Mouse (Mus musculus) adrenal gland, adult 2 months (tissue): ENCODE measurements at regions not wholly inside any gene's neighbourhood (a gene's known extent, or its start where the extent isn't known, plus 50 kb on each side); places are given as distances from the start of the nearest gene placed in this dataset.
"Not testable (repeated sequence)": the region's sequence is repeated elsewhere in the genome, so short reads cannot be mapped to it uniquely, and the experiment has no call there.

Source experiments
- DNase-seq: peaks from one replicate; pipeline ENCODE4 v3.0.0; 2021

DNA sequence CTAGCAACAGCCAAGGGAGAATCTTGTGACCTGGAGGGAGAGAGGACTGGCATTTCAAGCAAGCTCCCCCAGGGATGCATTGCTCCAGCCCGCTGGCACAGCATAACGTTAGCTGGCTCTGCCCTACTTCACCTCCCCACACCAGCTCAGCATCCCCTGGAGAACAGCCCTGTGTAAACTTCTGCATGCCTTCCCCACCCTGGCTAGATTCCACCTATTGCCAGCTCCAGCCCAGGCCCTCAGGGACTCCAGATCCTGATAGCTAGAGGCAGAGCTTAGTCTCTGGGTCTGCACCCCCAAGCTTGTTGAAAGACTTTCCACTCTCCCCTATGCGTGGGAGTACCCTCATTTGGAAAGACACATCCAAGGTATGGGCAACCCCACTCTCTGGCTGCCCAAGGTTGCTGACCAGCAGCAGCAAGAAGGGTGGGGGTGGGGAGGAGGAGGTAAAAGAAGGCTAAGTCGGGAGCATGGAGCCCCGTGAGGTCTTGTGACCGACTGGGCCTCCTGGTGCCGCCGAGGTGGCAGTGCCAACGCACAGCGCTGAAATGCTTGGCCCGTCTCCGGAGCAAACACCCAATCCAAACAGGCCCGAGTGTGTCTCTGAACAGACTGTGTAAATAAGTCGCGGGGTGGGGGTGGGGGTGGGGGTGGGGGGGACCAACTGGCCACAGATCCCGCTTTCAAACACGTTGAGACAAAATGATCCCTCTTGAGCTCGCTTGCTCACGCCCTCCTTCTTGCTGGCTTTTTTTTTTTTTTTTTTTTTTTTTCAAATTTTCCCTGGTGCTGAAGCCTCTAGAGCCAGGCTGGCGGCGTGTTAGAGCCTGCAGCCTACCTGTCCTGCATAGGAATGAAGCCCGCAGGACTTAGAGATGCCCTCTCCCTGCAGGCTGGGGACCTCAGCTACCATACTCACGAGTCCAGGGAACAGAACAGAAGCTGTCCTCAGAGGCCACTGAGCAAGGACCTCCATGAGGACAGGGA is 350.3 kb downstream of the Sox9 start:
- peak; percentile 52 for DNase-seq

DNA sequence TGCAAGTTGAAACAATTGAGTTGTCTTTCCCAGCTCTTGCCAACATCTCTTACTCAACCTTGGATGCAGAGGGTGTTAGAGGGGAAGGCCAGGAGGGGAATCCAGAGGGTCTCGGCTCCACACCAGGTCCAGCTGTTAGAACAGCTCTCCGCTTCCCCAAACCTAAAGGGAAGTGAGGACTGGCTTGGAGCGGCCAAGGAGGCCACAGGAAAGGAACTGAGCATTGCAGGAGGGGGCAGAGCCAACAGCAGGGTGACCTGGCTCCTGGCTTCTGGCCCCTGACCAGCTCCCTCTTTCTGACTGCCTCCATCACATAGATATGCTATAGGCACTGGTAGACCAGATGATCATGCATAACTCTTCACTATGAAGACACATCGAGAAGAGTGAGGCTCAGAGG is 351.4 kb downstream of the Sox9 start:
- DNase-seq, result no peak

DNA sequence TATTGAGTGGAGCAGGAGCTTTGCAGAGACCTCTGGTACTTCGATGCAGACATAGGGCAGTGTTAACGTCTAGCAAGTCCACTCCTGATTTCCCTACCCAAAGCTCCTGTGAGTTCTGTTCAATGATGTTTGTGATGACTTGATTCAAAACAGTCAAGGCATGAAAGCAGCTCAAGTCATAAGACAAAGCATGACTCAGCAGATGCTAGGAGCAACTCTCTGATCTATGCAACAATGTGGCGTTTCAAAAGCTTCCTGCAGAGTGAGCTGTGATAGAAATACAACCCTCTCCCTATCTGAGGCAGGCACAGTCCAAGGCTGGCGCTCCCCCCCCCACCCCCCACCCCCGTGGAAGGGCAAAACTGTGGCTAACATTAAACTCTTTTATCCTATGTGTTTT is 353.2 kb downstream of the Sox9 start:
- no peak for DNase-seq

DNA sequence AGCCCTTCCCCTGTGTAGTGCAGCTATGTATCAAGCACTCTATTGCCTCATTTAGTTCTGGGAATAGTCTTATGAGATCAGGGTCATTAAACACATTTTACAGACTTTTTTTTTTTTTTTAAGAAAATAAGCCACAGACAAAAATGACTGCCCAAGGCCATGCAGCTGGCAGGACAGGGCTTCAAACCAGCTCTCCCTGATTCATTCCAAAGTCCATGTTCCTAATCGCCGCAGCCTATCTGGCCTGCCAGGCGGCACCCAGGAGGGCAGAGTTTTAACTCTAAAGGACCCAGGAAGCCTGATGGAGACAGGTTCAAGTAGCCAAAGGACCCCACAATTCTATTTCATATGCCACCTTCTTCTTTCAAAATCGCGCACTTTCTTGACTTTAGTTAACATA is 356.4 kb downstream of the Sox9 start:
- peak; percentile 79 for DNase-seq

DNA sequence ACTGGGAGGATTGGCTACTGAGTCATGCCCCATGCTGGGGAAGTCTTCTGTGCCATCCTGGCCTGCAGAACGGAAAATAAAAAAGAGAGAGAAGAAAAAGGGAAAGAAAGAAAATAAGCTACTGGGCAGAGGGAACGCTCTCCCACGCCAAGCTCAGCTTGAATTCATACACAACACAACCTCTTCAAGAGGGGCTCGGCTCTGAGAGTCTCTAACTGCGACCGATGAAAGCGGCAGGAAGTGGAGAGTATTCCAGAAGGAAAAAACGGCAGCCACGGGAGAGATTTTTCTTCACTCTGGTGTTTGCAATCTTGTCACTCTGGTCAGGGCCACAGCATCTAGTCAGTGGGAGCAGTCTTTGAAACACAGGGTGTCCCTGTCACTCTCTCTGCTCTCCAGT is 358.6 kb downstream of the Sox9 start:
- DNase-seq, result no peak

DNA sequence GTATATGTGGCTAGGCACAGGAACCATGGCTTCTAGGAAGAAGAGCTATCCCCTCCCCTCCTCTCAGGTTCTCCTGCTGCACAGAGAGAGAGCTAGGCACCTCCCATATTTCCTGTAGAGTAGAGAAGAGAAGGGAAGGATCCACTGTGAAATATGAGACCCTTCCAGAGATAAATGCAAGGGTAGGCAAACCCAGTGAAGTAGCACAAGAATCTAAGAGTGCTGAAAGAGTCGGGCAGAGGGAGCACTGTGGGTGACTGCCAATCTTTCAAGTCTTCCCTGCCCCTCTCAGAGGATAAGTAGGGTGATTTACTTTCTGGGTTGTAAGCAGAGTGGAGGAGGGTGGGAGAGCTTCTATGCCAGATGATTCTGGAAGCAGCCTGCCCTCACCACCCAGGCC is 360.8 kb downstream of the Sox9 start:
- DNase-seq, result no peak

DNA sequence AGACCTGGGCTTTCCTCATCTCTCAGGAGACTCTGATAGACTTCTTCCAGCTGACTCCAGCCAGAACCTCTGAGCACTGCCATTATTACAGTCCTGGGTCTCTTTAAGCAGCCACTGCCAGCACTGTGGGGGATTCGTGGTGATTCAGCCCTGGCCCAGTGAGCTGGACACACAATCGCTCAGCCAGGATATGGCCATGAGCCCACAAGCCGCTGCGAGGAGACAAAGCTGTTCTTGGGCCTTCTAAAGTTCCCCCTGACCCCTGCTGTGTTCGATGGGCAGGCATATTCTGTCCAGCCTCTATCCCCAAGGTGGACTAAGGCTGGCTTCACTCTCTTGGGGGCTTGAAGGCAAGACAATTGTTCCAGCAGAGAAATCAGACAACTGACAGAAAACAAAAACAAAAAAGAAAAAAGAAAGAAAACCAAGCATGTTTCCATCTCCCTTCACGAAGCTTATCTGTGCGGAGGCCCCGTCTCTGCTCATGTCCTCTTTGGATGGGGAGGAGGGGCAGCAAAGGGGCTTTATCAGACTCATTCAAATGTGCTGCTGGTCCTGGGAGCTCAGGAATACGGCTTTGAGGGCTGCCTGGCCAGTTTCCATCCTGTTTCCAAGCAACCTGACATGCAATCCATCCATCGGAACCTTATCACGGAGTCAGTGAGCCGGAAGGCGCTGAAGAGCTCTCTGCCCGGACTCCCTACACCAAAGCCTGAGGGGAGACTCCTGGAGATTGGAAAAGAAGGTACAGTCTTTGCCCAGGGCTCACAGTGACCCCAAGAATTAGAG is 362.0 kb downstream of the Sox9 start:
- peak; percentile 88 for DNase-seq

DNA sequence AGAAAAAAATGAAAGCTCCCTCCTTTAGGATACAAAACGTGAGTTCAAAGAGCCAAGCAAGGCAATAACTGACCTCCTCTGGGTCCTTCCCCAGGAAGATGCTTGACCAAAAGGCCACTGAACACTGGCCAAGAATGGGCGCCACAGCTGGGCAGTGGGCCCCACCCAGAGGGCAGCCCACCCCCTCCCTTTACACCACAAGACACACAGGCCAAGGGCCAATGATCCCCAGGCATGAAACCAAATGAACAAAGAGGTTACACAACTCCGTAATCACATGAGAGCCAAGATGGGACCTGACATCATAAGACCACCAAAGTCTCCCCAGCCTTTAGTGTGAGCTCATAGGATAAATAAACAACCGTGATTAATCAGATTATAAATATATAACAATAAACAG is 363.7 kb downstream of the Sox9 start:
- DNase-seq, result no peak

DNA sequence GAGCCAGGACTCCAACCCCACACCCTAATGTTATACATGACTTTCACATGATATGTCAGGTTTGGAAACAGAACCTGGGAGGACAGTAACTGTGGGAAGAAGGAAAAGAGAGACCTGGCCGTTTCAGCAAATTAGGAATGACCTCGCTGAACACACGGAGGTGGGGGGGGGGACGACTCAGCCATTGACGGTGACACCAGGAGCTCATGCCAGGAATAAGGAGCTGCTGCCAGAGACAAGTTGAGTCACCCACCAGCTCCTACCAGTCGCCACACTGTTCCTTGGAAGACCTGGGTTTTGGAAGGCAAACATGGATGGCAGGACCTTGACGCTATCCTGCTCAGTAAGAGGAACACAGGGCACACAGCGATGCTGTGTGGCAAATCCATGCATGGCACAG is 364.7 kb downstream of the Sox9 start:
- DNase-seq, result peak; percentile 10

DNA sequence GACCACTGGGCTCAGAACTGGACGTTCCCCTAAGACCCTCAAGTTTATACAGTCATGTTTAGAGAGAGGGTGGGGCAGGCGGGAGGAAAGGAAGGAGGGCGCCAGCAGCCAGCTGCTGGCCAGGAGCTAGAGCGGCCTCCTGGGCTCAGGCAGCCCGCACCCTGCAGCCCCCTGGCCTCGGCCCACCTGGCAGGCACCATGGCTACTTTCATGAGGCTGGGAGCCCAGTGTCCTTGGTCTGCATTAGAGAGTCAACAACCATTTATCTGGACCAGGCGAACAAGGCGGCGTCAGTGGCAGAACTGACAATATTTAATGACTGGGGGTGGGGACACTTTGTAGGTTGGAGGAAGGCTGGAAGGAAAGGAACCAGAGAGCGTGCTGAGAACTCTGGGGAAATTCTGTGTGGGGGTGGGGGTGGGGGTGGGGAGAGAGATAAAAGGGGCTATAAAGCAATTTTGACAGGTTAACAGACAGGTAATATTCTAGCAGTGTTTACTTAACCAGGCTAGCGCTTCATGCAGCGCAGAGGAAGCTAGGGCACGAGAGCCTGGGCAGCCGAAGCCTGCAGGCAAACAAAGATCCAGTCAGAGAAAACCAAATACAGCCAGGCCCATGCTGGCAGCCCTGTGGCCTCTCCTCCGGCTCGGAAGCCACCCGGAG is 365.6 kb downstream of the Sox9 start:
- DNase-seq, result peak; percentile 52

DNA sequence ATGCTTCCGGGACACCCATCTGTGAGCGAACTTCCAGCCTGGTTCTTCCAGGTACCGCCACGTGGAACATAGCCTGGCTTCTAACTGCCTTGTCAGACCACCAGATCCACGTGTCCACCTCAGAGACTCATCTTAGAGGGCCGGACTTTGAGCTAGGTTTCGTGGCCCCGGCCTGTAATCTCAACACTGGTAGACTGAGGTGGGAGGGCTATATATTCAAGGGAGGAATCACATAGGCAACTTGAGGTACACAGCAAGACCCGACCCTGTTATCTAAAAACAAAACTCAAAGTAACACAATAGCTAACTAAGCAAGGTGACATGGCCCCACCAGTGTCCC is 366.1 kb downstream of the Sox9 start:
- DNase-seq, result no peak

DNA sequence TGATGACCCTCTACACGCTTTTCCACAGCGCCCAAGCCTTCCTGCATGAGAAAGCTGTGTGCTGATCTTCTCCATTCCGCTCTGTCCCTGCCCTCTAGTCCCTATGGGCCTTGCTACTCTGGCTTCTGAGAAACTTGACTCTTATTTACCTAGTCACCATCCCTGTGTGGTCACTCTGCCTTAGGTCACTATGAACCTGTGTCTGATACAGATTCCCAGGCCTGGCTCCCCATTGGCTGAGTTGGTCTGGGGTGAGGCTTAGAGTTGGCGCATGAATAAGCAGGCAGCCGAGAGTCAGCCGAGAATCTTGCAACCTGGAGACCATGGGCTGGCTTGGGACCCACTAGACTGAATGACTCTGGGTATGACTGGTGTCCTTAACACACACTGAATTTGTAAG is 373.5 kb downstream of the Sox9 start:
- DNase-seq, result no peak

DNA sequence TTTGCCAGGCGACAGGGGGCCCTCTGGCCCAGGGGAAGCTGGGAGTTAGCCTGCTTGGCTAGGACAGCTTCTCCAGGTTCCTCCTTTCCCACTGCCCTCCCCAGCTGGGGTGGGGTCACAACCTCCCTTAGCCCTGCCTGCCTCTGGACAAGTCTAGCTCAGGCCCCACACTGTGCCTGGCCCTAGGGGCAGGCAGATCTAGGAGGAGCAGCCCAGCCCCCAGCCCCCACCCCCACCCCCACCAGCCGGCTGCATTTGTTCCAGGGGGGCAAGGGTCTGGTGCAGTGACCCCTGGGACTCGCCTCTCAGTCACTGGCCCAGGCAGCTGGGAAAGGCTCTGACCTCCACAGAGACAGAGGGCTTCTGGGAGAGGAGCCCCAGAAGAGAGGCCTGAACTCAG is 381.9 kb downstream of the Sox9 start:
- DNase-seq, result no peak

DNA sequence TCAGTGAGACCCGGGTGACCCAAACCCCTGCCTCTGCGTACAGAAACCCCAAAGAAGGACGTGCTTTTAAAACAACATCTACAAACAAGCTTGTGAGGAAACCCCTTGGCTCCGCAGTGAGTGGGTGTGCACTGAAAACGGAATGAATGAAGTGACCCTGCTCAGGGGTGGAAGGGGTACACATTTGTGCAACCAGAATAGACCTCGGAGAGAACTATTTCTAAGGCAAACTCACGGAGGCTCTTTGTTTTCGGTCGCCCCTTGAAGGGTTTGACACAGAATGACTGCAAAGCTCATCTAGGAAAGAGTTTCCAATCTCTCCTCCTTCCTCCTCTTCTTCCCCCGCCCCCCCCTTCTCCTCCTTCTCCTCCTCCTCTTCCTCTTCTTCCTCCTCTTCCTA is 382.5 kb downstream of the Sox9 start:
- no peak for DNase-seq

DNA sequence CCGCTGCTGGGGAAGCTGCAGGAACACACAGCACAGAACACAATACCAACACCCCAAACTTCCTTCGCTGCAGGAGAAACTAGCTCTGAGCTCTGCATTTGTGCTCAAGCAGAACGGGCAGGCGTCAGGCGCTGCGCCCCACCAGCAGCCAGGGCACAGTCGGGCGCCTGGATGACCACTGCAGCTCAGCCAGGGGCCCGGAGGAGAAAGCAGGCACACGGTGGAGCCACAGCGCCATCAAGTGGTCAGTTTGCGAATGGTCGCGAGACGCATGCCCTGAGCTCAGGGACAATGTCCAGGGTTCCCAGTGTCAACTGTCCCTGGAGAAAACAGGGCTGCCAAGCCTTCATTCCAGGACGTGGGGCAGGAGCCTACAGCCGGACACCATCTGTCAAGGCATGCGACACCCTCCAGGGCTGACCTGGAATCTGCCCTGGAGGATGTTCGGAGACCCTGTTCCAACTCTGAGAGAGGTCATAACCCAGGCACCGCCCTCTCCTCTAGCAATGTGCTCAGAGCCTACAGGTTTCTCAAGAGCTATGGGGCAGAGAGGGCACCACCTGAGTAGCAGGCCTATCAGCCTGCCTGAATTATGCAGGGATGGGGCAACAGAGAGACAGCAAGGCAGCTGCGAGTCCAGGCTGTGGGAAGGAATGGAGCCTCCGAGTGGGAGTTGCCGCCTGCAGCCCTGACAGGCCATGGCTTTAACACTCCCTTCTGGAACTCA is 383.2 kb downstream of the Sox9 start:
- DNase-seq, result peak; percentile 91

DNA sequence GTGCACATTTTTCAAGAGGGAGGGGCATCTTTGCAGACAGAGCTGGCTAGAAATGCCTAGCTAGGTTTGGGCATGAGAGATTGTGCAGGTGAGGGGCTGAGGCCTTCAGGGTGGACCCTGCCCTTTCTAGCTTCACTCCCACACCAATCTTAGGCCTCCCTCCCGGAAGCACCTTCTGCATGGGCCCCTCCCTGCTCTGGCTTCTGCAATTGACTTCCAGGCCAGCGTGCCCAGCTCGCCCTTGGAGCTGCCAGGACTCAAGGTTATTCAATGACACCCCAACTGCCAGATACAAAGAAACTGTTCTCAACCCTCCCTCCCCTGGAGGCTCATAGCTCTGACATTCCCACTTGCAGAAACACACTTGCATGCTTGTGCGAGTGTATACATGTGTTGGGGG is 384.5 kb downstream of the Sox9 start:
- peak; percentile 78 for DNase-seq

DNA sequence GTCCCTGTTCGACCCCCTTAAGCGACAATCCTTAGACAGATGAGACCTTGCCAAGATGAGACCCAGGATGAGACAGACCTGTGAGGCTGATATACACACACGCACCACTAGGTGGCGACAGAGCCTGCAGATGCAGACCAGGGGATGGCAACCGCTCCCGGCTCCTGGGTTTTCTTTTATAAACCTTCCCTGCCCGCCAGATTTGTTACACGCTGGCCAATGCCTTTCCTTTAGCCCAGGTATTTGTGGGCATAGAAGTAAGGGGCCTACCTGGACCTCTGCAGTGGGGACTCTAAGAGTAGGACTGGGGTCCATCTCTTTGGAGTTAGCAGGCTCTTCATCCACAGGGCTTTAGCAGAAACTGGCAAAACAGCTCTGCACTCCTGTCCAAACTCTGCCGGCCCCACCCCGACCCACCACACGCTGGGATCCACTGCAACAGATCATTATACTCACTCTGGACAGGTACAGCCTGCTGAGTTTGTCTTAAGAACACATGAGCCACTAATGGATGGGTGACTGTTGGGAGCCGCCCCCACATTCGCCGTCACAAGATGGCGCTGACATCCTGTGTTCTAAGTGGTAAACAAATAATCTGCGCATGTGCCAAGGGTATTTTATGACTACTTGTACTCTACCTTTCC is 390.6 kb downstream of the Sox9 start:
- peak; percentile 69 for DNase-seq

DNA sequence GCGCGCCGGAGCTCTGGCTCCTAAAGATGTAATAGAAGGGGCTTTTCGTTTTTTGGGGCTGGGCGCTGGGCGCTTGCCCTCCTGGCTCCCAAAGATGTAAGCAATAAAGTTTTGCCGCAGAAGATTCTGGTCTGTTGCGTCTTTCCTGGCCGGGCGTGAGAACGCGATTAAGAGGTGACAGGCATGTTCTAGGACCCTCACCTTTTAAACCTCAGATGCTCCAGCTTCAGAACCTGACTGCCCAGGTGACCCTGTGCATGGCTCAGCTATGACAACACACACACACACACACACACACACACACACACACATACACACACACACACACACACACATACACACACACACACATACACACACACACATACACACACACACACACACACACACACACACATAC is 391.3 kb downstream of the Sox9 start:
- not testable (repeated sequence) for DNase-seq

DNA sequence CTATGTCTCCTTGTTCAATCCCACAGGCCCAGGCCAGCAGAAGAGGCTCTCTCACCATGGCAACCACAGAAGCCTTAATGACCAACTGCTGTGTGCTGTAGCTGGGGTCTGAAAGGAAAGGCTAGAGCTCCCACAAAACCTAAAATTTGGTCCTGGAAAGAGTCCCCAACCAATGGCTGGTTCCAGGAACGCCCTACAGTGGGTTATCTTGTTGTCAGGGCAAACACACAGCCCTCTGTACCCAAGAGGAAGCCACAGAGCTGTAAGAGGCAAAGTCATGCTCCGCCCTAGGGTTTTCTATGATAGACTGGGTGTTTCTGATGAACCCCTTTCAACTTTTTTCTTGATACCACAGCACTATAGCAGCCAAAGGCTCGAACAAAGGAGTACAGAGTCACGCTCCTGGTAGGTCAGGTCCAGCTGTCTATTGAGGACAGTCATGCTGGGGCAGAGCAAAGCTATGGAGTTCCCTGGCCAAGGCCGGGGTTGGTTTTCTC is 392.0 kb downstream of the Sox9 start:
- no peak for DNase-seq

DNA sequence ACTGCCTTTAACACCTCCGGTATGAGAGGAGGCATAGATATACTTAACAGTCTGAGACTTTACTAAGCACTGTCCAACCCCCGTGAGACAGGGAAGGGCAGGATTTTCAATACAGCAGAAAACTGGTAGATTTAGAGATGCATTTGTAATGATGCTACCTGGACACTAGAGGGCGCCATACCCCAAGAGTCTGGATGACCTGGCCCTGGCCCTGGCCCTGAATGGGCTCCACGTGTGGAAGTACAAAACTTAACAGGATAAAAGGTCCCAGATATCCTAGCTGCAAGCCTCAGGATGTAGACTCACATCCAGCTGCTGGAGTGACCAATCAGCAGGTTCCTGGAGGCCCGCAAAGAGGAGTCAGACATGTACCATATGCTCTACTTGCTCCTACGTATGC is 393.3 kb downstream of the Sox9 start:
- no peak for DNase-seq

DNA sequence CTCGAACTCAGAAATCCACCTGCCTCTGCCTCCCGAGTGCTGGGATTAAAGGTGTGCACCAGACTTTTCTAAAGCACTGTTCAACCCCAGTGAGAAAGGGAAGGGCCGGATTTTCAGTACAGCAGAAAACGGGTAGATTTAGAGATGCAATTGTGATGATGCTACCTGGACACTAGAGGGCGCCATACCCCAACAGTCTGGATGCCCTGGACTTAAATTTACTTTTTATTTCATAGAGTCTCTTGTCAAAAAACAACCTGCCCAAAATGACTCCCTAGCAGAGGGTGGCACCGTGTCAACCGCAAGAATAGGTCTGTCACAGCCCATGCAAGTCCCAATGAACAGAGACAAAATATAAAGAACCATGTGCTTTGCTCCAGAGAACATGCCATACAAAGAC is 394.2 kb downstream of the Sox9 start:
- DNase-seq, result peak; percentile 23
